Mouse (Mus musculus) duodenum, adult 2 months (tissue): ENCODE results near the gene Relb. TPM values are rescaled to one million over a fixed set of nuclear protein-coding genes. Genes with fewer than 3 reads are reported as not detected.

Source experiments
- polyA plus RNA-seq: library from polyadenylated mRNA; depleted of rRNA; stranded (reverse); fragments of >200 nt; gene quantifications from 2 replicates; pipeline ENCODE4 v1.2.3, GENCODE M21; 2012; ENCODE audit warnings: low replicate concordance; rRNA removed

Relb gene
- polyA plus RNA-seq: 41.9 and 115 TPM in 2 replicates

GRCm38 (mm10) chr7:19629361-19629734 lies at the start of gene Relb:
TSS of gene Relb (minus strand) at chr7:19629438.

GRCm38 (mm10) chr7:19677872-19678271 lies 48.6 kb upstream of the Relb start, which contains the start of gene Apoc2:
TSS of gene Apoc2 (minus strand) at chr7:19677941.

GRCm38 (mm10) chr7:19664955-19665841 lies 36.0 kb upstream of the Relb start, which contains the start of gene Clptm1:
TSS of gene Clptm1 (minus strand) at chr7:19665033.

GRCm38 (mm10) chr7:19603849-19604605 lies 25.2 kb downstream of the Relb start, which contains the start of gene Clasrp:
TSS of gene Clasrp (minus strand) at chr7:19604486.

GRCm38 (mm10) chr7:19577141-19577852 lies 51.9 kb downstream of the Relb start, which contains the start of the genes Zfp296 and Gemin7:
TSS of gene Zfp296 (plus strand) at chr7:19577287.
TSS of gene Gemin7 (minus strand) at chr7:19577595.

GRCm38 (mm10) chr7:19562643-19563410 lies 66.4 kb downstream of the Relb start, which contains the start of gene Ppp1r37:
TSS of gene Ppp1r37 (minus strand) at chr7:19563076.

Other genes starting within 250 kb of the Relb start
- 37.5 and 41.5 TPM in 2 replicates for gene Ercc2, start 247.4 kb downstream of the Relb start, polyA plus RNA-seq
- 1.2 and 2.1 TPM in 2 replicates for gene Klc3, start 225.3 kb downstream of the Relb start, polyA plus RNA-seq
- 51.7 and 59.9 TPM in 2 replicates for gene Ckm, start 224.7 kb downstream of the Relb start, polyA plus RNA-seq
- gene Mark4, start 170.6 kb downstream of the Relb start, polyA plus RNA-seq: 15.0 and 33.5 TPM in 2 replicates
- gene Exoc3l2, start 166.1 kb downstream of the Relb start, polyA plus RNA-seq: 5.1 and 11.1 TPM in 2 replicates
- 10.5 and 31.4 TPM in 2 replicates for gene Bloc1s3, start 121.1 kb downstream of the Relb start, polyA plus RNA-seq
- 159 and 195 TPM in 2 replicates for gene Trappc6a, start 121.0 kb downstream of the Relb start, polyA plus RNA-seq
- gene Nkpd1, start 111.6 kb downstream of the Relb start, polyA plus RNA-seq: 0.15 and 0.18 TPM in 2 replicates
- 99.5 and 166 TPM in 2 replicates for gene Ppp1r37, start 66.4 kb downstream of the Relb start, polyA plus RNA-seq
- gene Zfp296, start 52.2 kb downstream of the Relb start, polyA plus RNA-seq: 3.9 and 4.8 TPM in 2 replicates
- 94.7 and 164 TPM in 2 replicates for gene Gemin7, start 51.8 kb downstream of the Relb start, polyA plus RNA-seq
- 168 and 347 TPM in 2 replicates for gene Clasrp, start 25.0 kb downstream of the Relb start, polyA plus RNA-seq
- 104 and 143 TPM in 2 replicates for gene Clptm1, start 35.6 kb upstream of the Relb start, polyA plus RNA-seq
- 950 and 3,249 TPM in 2 replicates for gene Apoc2, start 48.5 kb upstream of the Relb start, polyA plus RNA-seq
- 1.4 TPM in 1 of 2 replicates, not detected in the other for gene Gm44805, start 52.0 kb upstream of the Relb start, polyA plus RNA-seq
- gene Apoc4, start 52.0 kb upstream of the Relb start, polyA plus RNA-seq: 0.36 and 1.9 TPM in 2 replicates
- 0.72 and 1.2 TPM in 2 replicates for gene Apoc1, start 63.2 kb upstream of the Relb start, polyA plus RNA-seq
- gene Apoe, start 69.8 kb upstream of the Relb start, polyA plus RNA-seq: 286 and 462 TPM in 2 replicates
- gene Tomm40, start 86.0 kb upstream of the Relb start, polyA plus RNA-seq: 95.8 and 122 TPM in 2 replicates
- gene Nectin2, start 121.0 kb upstream of the Relb start, polyA plus RNA-seq: 232 and 247 TPM in 2 replicates
- 25.1 and 27.9 TPM in 2 replicates for gene Bcam, start 141.6 kb upstream of the Relb start, polyA plus RNA-seq
- 94.7 and 149 TPM in 2 replicates for gene Cblc, start 167.4 kb upstream of the Relb start, polyA plus RNA-seq
- 202 and 317 TPM in 2 replicates for gene Bcl3, start 193.3 kb upstream of the Relb start, polyA plus RNA-seq
- 0.44 TPM in 1 of 2 replicates, not detected in the other for gene Gm19345, start 222.6 kb upstream of the Relb start, polyA plus RNA-seq
- gene Ceacam16, start 231.9 kb upstream of the Relb start, polyA plus RNA-seq: 0.20 and 0.71 TPM in 2 replicates